Mouse (Mus musculus) G1E (cell line): ENCODE measurements around the gene Myadml2.

Experiments used
- CTCF ChIP-seq: IDR thresholded peaks from 2 replicates; pipeline ENCODE4 v1.5.1; 2012; ENCODE audit warnings: low read depth, low read length, inconsistent platforms, mixed read lengths
- GATA1 ChIP-seq: IDR thresholded peaks from 2 replicates; pipeline ENCODE4 v1.6.1; 2012; ENCODE audit warnings: borderline replicate concordance, low read length, inconsistent platforms, mixed read lengths
- TAL1 ChIP-seq: conservative IDR thresholded peaks from 2 replicates; pipeline ENCODE4 v1.6.1; 2012; ENCODE audit warnings: low read depth, low read length, inconsistent platforms, mixed read lengths

GRCm38 (mm10) chr11:120622805-120623204 lies 25.2 kb downstream of the Myadml2 start:
- no peak for TF ChIP-seq CTCF
- TF ChIP-seq TAL1, result no peak
- no peak for TF ChIP-seq GATA1
